Mouse (Mus musculus) lung, postnatal 36 days (tissue): Measurements from ENCODE around the gene Odf2.
A peak's percentile ranks its signal among the peaks of the same experiment; 100 is the strongest.

Experiments
- DNase-seq: peaks from one replicate; pipeline ENCODE4 v3.0.0; 2022; ENCODE audit warnings: mixed read lengths

Gene Odf2

GRCm38 (mm10) chr2:29889066-29889944 lies at the start of gene Odf2:
Odf2 (plus strand) TSS chr2:29889221.
- DNase-seq = peak; percentile 100

- no peak for DNase-seq
Observed at GRCm38 (mm10) chr2:29839460-29839859, 49.6 kb upstream of the Odf2 start.

DNA sequence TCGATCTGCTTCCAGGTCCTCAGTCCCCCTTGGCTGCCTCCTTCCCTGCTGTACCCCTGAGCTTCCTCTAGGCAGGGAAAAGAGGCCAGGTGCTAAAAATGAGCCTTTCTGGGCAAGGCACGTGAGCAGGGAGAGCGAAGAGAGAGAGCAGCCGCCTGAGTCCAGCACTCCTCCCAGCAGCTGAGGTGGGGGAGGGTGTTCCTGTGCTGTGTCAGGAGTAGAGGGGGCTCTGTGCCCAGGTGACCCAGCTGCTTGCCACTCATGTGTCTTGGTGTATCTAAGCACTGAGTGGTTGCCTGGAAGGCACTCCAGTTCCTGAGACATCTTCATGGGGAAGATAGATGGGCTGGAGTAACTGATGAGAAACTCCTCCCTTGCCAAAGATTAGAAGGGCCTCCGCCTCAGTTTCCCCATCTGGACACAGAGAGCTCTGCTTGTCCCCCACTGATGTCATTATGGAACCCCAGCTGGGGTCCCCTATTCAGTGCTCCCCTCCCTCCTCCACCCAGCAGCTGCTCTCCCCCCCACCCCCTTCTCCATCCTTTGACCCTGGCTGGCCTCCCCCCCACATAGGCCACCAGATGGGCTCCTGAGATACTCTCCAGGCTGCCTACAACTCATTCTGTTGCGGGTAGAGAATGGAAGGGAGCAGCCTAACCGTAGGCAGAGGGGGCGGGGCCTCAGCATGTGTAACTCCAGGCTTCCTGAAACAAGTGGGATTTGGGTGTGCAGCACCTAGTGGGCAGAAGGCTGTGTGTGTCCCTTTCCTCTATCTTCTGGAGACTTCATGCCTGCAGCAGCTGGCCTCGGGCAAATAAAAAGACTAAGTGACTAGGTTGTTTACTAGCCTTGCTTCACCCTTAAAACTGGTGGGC lies 45.6 kb upstream of the Odf2 start:
- no peak for DNase-seq

- DNase-seq = no peak
Observed at GRCm38 (mm10) chr2:29844115-29844514, 44.9 kb upstream of the Odf2 start.

DNA sequence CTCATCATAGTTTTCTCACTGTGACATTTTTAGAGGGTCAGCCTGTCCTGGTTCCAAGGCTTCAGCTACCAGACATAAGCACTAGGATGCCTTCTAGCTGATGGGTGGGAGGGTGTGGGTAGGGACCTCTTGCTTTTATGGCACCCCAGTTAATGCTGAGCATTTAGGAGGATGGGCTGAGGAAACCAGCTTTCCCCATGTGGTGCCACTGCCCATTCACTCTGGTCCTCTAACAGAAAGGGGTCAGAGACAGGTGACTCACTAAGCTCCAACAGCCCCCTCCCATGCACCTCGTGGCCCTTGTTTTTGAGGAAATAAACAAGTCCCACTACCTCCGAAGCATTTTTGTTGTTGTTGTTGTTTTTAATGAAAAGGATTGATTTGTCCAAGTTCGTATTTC lies 44.4 kb upstream of the Odf2 start:
- no peak for DNase-seq

DNA sequence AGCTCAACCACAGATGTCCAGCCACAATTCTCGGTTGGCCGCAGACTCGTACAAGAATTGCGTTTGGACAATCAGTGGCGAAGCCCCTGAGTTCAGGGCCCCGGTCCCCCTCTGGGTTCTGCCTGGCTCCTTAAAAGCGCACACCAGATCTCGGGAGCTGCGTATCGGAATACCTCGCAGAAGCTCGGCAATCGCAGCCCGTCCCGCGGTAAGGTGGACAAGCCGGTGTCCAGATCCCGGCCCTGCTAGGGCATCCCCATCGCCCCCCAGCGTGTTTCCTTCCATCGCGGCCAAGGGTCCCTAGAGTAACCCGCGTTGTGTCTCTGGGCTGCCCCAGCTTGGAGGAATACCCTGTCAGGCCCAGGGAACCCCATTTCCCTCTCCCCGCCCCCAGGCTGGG lies 43.4 kb upstream of the Odf2 start:
- DNase-seq = no peak

DNA sequence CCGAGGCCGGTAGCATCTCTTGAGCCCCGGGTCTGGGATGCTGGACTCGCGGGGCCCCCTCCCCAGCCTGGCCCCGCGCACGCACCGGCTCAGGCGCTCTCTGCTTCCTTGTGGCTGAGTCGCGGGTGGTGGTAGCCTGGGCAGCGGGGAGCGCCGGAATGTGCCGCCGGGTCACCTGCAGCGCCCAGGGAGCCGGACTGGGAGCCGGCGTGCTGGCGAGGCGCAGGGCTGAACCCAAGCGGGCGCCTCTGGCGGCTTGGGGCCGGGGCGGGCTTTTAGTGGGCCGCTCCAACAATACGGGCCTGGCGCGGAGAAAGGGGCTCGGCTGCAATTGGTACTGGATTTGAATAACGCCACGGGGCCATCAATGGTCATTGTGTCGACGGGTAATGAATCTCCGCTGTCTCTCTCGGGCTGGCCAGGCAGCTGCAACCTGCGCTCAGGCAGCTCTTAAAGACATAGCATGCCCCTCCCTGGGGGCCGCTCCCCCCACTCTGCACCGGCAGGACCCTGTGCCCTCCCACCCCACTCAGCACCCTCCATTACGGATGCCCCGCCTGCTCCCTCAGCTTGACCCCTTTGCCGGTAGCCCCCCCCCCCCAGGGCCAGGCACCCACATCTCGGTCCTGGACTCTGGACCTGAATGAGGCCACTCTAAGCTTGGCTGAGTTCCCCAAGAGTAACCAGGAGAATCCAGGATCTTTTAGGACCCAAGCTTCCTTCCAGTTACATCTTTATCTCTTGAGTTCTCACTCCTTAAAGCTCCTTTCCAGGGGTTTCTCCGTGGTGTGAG lies 42.8 kb upstream of the Odf2 start:
- DNase-seq = no peak

- DNase-seq = no peak
Observed at GRCm38 (mm10) chr2:29846911-29847310, 42.1 kb upstream of the Odf2 start.

DNA sequence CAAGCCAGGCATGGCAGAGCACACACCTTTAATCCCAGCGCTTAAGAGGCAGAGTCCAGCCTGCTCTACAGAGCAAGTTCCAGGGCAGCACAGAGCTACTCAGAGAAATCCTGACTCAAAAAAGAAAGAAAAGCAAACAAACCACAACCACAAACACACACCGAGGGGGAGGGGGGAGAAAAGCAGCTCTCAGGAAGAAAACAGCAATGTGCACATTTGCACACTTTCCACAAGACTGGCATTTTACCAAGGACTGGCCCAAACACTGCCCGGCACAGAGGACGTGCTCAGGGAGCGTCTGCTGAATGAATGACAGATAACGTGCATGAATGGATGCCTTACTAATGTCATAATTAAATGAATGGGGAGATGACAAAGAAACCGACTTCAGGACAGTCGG lies 40.0 kb upstream of the Odf2 start:
- DNase-seq = no peak

- no peak for DNase-seq
Observed at GRCm38 (mm10) chr2:29849841-29850480, 39.1 kb upstream of the Odf2 start.

GRCm38 (mm10) chr2:29852957-29853485 lies 36.0 kb upstream of the Odf2 start:
- no peak for DNase-seq

DNA sequence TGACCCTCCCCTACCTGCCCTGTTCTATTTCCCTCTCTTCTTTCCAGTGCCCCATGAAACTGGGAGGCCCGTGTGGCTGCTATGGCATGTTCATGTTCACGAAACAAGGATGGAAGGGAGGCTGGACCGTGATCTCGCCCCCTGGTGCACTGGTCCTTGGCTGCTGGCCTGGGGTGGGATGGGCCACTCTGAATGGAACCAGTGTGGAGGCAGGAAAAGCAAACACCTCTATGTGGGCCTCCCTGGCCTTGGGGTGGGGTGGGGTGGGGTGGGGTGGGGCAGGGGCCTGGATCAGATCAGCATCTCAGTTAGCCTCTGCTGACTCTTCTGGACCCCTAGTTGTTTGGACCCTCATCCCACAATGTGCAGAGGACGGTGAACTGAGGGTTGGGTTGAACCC lies 35.3 kb upstream of the Odf2 start:
- no peak for DNase-seq

DNA sequence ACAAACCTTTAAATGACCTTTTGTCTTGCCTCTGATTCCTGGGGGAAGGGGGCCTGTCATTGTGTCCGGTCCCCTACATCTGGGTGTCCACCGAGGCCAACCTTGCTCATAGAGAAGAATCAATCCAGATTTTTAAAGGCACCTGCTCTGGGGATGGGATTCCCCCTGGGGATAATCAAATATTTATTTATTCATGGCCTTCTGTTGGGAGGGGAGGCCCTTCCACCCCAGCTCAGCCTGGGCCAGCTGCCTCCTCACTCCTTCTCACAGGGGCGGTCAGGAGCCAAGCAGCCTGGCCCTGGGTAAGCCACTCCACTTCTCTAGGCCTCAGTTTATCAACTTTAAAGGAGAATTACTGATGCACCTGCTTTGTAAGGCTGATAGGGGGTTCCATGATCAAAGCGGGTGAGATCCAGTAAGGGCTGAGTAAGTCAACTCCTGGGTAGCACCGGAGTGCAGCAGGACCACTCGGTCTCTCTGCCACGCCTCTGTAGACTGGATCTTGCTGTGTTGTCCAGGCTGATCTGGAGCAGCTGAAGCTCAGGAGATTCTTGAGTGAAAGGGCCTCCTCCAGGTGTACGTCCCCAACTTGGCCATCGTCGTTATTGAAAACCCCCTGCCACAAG lies 33.3 kb upstream of the Odf2 start:
- no peak for DNase-seq

DNA sequence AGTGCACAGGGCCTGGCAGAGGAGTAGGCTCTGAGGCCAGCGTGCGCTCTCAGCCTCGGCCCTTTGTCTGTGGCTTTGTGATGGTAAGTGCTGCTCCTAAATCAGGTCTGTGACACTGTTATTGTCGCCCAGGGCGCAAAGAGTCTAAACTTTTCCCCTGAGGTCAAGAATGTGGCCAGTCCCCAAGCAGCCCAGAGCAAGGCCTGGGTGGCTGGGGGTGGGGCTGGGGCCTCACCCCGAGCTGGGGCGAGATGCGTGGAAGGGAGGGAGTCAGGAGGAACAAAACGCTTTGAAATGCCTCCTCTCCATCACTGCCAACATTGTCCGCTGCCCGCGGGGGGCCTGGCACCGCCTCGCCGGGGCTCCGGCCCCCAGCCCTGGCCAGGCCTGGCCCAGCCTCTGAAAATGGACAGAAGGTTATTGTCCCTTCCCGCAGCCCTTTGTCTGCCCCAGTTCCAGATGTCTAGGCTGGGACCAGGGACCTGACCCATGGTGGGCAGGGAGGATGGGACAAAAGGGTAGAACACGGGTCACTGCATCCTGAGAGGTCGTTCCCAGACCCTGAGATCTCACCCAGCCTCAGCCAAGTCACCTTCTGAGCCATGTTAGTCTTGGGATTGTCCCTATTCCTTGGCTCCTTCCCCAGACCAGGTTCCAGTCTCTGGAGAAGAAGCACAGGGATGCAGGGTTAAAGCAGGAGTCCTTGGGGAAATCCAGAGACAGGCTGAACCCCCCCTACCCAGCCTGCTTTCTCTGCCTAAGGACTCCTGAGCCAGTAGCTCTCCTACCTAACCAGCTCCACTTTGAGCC lies 32.4 kb upstream of the Odf2 start:
- no peak for DNase-seq

DNA sequence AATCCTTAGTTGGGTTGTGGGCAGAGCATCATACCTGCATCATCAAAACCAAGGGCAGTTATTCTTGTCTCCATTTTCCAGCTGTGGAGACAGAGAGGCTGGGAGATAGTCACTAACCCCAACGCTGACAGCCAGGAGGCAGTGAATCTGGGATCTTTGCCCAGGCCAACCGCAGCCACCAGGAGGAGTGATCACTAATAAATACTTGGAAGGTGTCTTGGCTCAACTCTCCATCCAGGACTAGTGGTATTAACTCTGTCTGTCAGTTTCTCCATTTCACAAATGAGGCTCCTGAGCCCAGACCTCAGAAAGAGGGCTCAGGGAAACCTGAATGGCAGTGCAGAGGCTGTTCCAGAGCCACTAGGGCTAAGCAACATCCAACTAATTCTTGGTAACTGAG lies 31.7 kb upstream of the Odf2 start:
- no peak for DNase-seq

- no peak for DNase-seq
Observed at GRCm38 (mm10) chr2:29857967-29858366, 31.1 kb upstream of the Odf2 start.

DNA sequence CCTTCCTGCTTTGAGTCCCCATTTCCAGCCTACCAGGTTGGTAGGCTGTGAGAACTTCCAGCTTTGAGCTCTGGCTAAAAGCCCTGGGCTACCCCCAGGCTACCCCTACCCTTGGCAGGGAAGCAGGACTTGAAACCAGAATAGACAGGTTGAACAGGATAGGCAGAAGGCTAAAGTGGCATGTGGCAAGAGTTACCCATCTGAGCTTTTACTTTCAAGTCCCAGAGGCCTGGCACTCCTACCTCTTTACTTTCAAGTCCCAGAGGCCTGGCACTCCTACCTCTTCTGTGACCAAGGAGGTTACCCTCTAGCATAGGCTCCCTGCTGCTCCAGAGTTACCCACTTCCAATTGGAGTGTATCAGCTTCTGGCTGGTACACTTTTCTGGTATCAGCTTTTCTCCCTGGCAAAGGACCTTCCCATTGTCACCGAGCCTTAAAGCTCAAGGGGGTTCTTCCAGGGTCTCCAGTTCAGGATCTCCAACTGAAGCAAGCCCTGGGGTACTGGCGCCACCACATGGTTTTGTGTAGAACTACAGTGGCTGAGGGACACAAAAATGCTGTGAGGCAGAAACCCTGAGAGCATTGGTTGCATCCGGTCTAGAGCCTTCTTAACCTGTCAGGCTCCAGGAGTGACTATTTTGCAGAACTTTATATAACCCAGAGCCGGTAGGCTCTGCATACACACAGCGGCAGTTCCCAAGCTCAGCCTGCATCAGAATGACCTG lies 30.1 kb upstream of the Odf2 start:
- peak; percentile 54 for DNase-seq

GRCm38 (mm10) chr2:29865125-29865524 lies 23.9 kb upstream of the Odf2 start:
- DNase-seq = no peak

DNA sequence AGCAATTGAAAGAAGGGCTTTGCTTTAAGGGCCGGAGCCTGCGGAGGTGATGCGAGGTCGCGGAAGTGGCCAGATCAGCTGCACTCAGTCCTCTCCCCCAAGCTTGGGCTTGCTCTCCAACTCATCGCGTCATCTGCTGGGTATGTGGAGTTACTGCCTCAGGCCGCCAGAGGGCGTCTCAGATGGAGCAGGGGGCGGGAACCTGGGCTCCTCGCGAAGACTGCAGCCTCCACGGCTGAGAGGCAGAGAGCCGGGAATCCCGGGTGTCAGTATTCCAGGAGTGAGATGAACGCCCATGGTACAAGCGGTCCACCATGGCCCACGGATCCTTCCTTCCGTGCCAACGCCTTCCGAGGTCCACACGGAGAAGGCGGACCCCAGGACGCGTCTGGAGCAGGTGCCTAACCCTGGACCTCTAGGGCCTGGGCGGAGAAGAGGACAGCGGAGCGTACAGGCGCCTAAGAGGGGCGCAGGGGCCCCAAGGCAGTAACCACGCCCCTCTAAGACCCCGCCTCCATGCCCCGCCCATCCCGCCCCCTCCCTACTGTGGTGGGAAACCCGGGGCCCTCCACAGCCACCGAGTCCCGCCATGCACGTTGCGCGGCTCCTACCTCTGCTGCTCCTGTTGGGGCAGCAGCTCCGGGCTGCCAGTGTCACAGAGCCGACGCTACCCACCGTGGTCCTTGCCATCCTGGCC lies 19.9 kb upstream of the Odf2 start, which contains the start of gene Cercam:
TSS of gene Cercam (plus strand) at position 216 of the 697 bp plus-strand sequence.
- peak; percentile 83 for DNase-seq
